Mouse (Mus musculus) R1 (cell line): ENCODE measurements around the gene Fasl.

ENCODE experiments used
- DNase-seq: peaks from one replicate; pipeline ENCODE4 v3.0.0-alpha.2; 2018; ENCODE audit warnings: low read depth, low spot score

Gene Fasl

GRCm38 (mm10) chr1:161788339-161788738 lies at the start of gene Fasl:
Gene Fasl (minus strand): TSS chr1:161788495.
- no peak for DNase-seq

GRCm38 (mm10) chr1:161826677-161827076 lies 38.4 kb upstream of the Fasl start:
- DNase-seq: no peak

GRCm38 (mm10) chr1:161809428-161809827 lies 21.1 kb upstream of the Fasl start:
- DNase-seq: no peak

- no peak for DNase-seq
These were observed 20.7 kb upstream of the Fasl start for GRCm38 (mm10) chr1:161808980-161809379.

GRCm38 (mm10) chr1:161804541-161804971 lies 16.3 kb upstream of the Fasl start:
- DNase-seq: no peak

- no peak for DNase-seq
These were observed 13.0 kb upstream of the Fasl start for GRCm38 (mm10) chr1:161801321-161801720.

GRCm38 (mm10) chr1:161800256-161800655 lies 12.0 kb upstream of the Fasl start:
- DNase-seq: no peak

GRCm38 (mm10) chr1:161799791-161800190 lies 11.5 kb upstream of the Fasl start:
- peak; percentile 48 for DNase-seq

GRCm38 (mm10) chr1:161798866-161799265 lies 10.6 kb upstream of the Fasl start:
- DNase-seq: no peak

- DNase-seq: no peak
These were observed 6.3 kb upstream of the Fasl start for GRCm38 (mm10) chr1:161794447-161795211.

- DNase-seq: no peak
These were observed 5.0 kb upstream of the Fasl start for GRCm38 (mm10) chr1:161793321-161793720.

GRCm38 (mm10) chr1:161792687-161792969 lies 4.3 kb upstream of the Fasl start:
- no peak for DNase-seq

- no peak for DNase-seq
These were observed 3.8 kb upstream of the Fasl start for GRCm38 (mm10) chr1:161791854-161792686.

GRCm38 (mm10) chr1:161782725-161783124 lies 5.6 kb downstream of the Fasl start:
- DNase-seq: no peak

GRCm38 (mm10) chr1:161781594-161781993 lies 6.7 kb downstream of the Fasl start:
- DNase-seq: no peak

GRCm38 (mm10) chr1:161779057-161779456 lies 9.2 kb downstream of the Fasl start:
- no peak for DNase-seq

- DNase-seq: no peak
These were observed 13.1 kb downstream of the Fasl start for GRCm38 (mm10) chr1:161775151-161775550.

- DNase-seq: no peak
These were observed 17.0 kb downstream of the Fasl start for GRCm38 (mm10) chr1:161771293-161771692.

- no peak for DNase-seq
These were observed 19.0 kb downstream of the Fasl start for GRCm38 (mm10) chr1:161769329-161769728.

GRCm38 (mm10) chr1:161767101-161767524 lies 21.2 kb downstream of the Fasl start:
- DNase-seq: no peak

GRCm38 (mm10) chr1:161766656-161767055 lies 21.6 kb downstream of the Fasl start:
- DNase-seq: no peak

- no peak for DNase-seq
These were observed 22.4 kb downstream of the Fasl start for GRCm38 (mm10) chr1:161765932-161766331.

- DNase-seq: no peak
These were observed 23.3 kb downstream of the Fasl start for GRCm38 (mm10) chr1:161764964-161765363.
